Mouse (Mus musculus): ENCODE results near the gene H2-T22.

DNA sequence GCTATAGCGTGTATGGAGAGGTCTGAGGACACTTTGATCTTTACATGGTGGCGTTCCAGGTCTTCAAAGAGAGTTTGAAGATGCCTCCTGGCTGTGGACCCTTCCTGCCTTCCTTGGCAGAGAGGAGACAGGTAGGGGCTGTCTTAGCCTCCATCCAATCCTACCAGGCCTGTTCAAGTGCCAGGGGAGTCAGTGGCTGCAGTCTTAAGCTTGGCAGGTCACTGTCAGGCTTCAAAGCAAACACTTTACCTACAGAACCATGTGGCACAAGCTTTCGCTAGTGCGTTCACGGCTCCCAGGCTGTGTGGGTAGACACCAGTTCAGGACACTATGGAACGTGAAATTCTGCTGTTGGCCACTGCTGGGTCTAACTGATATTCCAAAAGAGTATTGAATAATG, 19.6 kb downstream of the H2-T22 start:
- TF ChIP-seq CTCF (IDR thresholded peaks at IDR 0.05): no peak
- no peak for TF ChIP-seq POLR2A (IDR thresholded peaks at IDR 0.05; ENCODE audit: insufficient read depth, low read depth, low read length)
- no peak for TF ChIP-seq EP300 (IDR thresholded peaks at IDR 0.05; ENCODE audit: insufficient read depth, low read depth, low read length)
